Mouse (Mus musculus): ENCODE results near the gene Grhpr. TPM values are rescaled to one million over a fixed set of nuclear protein-coding genes. Genes with fewer than 3 reads are reported as not detected.

The Grhpr gene
- total and polyA plus RNA-seq, 3 experiments = 76.6 to 204 (median 107) TPM

DNA sequence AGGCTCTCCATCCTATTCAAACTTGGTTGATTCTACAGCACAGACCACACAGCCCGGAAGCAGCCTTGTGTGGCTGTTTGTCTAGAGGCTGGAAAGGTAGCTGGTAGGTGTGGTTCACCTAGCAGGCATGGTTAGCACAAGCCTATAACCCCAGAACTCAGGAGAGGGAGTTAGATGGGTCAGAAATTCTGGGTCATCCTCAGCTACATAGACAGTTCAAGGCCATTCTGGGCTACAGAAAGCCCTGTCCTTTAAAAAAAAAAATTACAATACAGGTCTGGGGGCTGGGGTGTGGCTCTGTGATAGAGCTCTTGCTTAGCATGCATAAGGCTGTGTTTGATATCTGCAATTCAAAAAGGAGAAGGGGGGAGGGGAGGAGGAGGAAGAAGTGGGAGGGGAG, 32.9 kb upstream of the Grhpr start:
- no peaks in the 10 kb centered on the region for H3K79me2 ChIP-seq (replicated peaks; ENCODE audit: control insufficient read depth, extremely low read depth, insufficient read depth, poor library complexity, severe bottlenecking)
- H3K9ac ChIP-seq (ENCODE audit: insufficient read depth, low read depth) = no peak overlapping the region
- no peak overlapping the region for H3K4me2 ChIP-seq (ENCODE audit: insufficient read depth, low read depth, poor library complexity, severe bottlenecking)
- dilution Hi-C loops (cut with MboI; ENCODE audit: extremely low pct_ligation_motif_present, extremely low pct_unique_long_range_greater_than_20kb, low sequenced_read_pairs) (no loop called here), in situ Hi-C loops (cut with MboI; ENCODE audit: low pct_ligation_motif_present, low pct_unique_long_range_greater_than_20kb, low sequenced_read_pairs) (loop anchor here (25.0 kb wide), 1 partner anchor 636 kb away; the partner anchor contains the start of gene Melk)
- DNase-seq (ENCODE audit: extremely low read depth) = no peak
- no peak overlapping the region for H3K27ac ChIP-seq (ENCODE audit: insufficient read depth, low read depth)
- no peaks in the 10 kb centered on the region for H3K27me3 ChIP-seq (replicated peaks)
- peaks cover 25 to 52% of the 10 kb centered on the region in 2 experiments for H3K4me1 ChIP-seq (ENCODE audit: control insufficient read depth in 1 of 2, insufficient read depth in 2 of 2)
- H3K4me3 ChIP-seq (replicated peaks in 1 of 3; ENCODE audit: low read depth in 2 of 3, low read length in 2 of 3, poor library complexity in 1 of 3) = no peak overlapping the region
- peaks cover 18% of the 10 kb centered on the region for H3K9me3 ChIP-seq (replicated peaks; ENCODE audit: low read length)
- TF ChIP-seq JUN (IDR thresholded peaks at IDR 0.05; ENCODE audit: insufficient read depth, low read depth, low read length) (no peak), GABPA (IDR thresholded peaks at IDR 0.05; ENCODE audit: insufficient replicate concordance, low read depth, low read length) (no peak), POLR2AphosphoS2 (IDR thresholded peaks at IDR 0.05; ENCODE audit: low read depth, low read length) (no peak), CTCF (conservative IDR thresholded peaks at IDR 0.05 in 1 of 2, IDR thresholded peaks at IDR 0.05 in 1 of 2; ENCODE audit: low read depth in 2 of 2, low read length in 2 of 2) (no peak), ETS1 (conservative IDR thresholded peaks at IDR 0.05; ENCODE audit: low read depth, low read length) (no peak), E2F4 (IDR thresholded peaks at IDR 0.05; ENCODE audit: insufficient replicate concordance, low read depth, low read length) (no peak), MAX (IDR thresholded peaks at IDR 0.05; ENCODE audit: low read length) (no peak)
- no peaks in the 10 kb centered on the region for H3K36me3 ChIP-seq (replicated peaks in 1 of 2; ENCODE audit: control insufficient read depth in 1 of 2, insufficient read depth in 1 of 2, low read length in 1 of 2)

DNA sequence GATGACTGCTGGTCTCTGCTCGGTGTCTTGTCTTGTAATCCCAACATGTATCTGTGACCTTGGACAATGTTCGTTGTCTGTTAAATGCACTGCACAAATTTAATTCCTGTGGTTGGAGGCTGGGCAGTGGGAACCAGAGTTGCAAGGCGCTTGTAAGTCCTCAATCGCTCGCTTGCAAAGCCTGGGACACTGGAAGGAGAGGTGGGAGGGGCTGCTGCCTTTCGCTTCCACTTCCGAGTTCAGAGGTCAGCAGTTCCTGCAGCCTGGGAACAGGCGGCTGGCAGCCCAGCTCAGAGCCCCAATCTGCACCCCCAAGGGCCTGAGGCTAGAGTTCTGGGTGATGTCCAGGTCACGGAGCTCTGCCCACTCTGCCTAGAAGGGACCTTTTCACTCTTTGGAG, 28.2 kb upstream of the Grhpr start:
- TF ChIP-seq JUN (IDR thresholded peaks at IDR 0.05; ENCODE audit: insufficient read depth, low read depth, low read length) (no peak), MEF2A (IDR thresholded peaks at IDR 0.05; ENCODE audit: borderline replicate concordance, low read depth, low read length) (no peak)
- H3K27ac ChIP-seq (ENCODE audit: insufficient read depth, low read depth) = no peak overlapping the region
- H3K9ac ChIP-seq (ENCODE audit: insufficient read depth, low read depth) = no peak overlapping the region
- H3K9me3 ChIP-seq (replicated peaks; ENCODE audit: low read length) = peaks cover 16% of the 10 kb centered on the region
- in situ Hi-C loops (cut with MboI; ENCODE audit: low pct_ligation_motif_present, low pct_unique_long_range_greater_than_20kb, low sequenced_read_pairs) = no loop called here
- no peaks in the 10 kb centered on the region for H3K27me3 ChIP-seq (replicated peaks)
- dilution Hi-C loops (cut with MboI; ENCODE audit: extremely low pct_ligation_motif_present, extremely low pct_unique_long_range_greater_than_20kb, low sequenced_read_pairs) = no loop called here
- no peak for DNase-seq (ENCODE audit: extremely low read depth)
- no peaks in the 10 kb centered on the region for H3K79me2 ChIP-seq (replicated peaks; ENCODE audit: control insufficient read depth, extremely low read depth, insufficient read depth, poor library complexity, severe bottlenecking)
- H3K36me3 ChIP-seq (replicated peaks in 1 of 2; ENCODE audit: control insufficient read depth in 1 of 2, insufficient read depth in 1 of 2, low read length in 1 of 2) = no peaks in the 10 kb centered on the region
- no peak overlapping the region for H3K4me3 ChIP-seq (replicated peaks in 1 of 3; ENCODE audit: low read depth in 2 of 3, low read length in 2 of 3, poor library complexity in 1 of 3)
- peaks cover 13% of the 10 kb centered on the region in 2 experiments for H3K4me1 ChIP-seq (ENCODE audit: control insufficient read depth in 1 of 2, insufficient read depth in 2 of 2)
- H3K4me2 ChIP-seq (ENCODE audit: insufficient read depth, low read depth, poor library complexity, severe bottlenecking) = no peak overlapping the region

DNA sequence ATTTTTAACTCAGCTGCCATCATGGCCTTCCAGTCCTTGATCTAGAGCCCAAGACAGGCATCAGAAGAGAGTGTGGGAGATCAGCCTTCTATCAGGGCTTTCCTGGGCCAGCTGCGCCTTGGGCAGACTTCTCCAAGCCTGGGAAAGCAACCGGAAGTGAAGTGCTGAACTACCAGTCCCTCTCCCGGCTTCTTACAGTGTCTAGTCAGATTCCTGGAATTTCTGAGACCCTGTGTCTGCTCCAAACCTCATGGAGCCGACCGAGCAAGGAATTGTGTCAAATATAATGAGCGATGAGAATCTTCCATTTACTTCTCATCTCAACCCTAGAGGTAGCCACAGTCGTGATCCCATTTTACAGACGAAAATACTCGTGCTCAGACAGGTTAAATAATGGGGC, 22.4 kb upstream of the Grhpr start:
- peaks cover 2 to 16% of the 10 kb centered on the region in 2 experiments; a peak in 3 of 4 replicates for H3K4me1 ChIP-seq (ENCODE audit: control insufficient read depth in 1 of 2, insufficient read depth in 2 of 2)
- TF ChIP-seq USF2 (conservative IDR thresholded peaks at IDR 0.05; ENCODE audit: low read depth, low read length) = no peak
- no peak for TF ChIP-seq CTCF (conservative IDR thresholded peaks at IDR 0.05 in 1 of 2, IDR thresholded peaks at IDR 0.05 in 1 of 2; ENCODE audit: low read depth in 2 of 2, low read length in 2 of 2)
- no peak for TF ChIP-seq SMC3 (IDR thresholded peaks at IDR 0.05; ENCODE audit: low read depth, low read length)
- H3K9ac ChIP-seq (ENCODE audit: insufficient read depth, low read depth) = no peak overlapping the region
- H3K79me2 ChIP-seq (replicated peaks; ENCODE audit: control insufficient read depth, extremely low read depth, insufficient read depth, poor library complexity, severe bottlenecking) = no peaks in the 10 kb centered on the region
- H3K4me2 ChIP-seq (ENCODE audit: insufficient read depth, low read depth, poor library complexity, severe bottlenecking) = no peak overlapping the region
- dilution Hi-C loops (cut with MboI; ENCODE audit: extremely low pct_ligation_motif_present, extremely low pct_unique_long_range_greater_than_20kb, low sequenced_read_pairs) (no loop called here), in situ Hi-C loops (cut with MboI; ENCODE audit: low pct_ligation_motif_present, low pct_unique_long_range_greater_than_20kb, low sequenced_read_pairs) (no loop called here)
- H3K9me3 ChIP-seq (replicated peaks; ENCODE audit: low read length) = peaks cover 14% of the 10 kb centered on the region
- H3K36me3 ChIP-seq (replicated peaks in 1 of 2; ENCODE audit: control insufficient read depth in 1 of 2, insufficient read depth in 1 of 2, low read length in 1 of 2) = no peaks in the 10 kb centered on the region
- H3K27ac ChIP-seq (ENCODE audit: insufficient read depth, low read depth) = no peak overlapping the region
- no peaks in the 10 kb centered on the region for H3K27me3 ChIP-seq (replicated peaks)
- no peak for DNase-seq (ENCODE audit: extremely low read depth)
- no peak overlapping the region for H3K4me3 ChIP-seq (replicated peaks in 1 of 3; ENCODE audit: low read depth in 2 of 3, low read length in 2 of 3, poor library complexity in 1 of 3)
